Mouse (Mus musculus): ENCODE measurements around the gene Arsg.

The Arsg gene

DNA sequence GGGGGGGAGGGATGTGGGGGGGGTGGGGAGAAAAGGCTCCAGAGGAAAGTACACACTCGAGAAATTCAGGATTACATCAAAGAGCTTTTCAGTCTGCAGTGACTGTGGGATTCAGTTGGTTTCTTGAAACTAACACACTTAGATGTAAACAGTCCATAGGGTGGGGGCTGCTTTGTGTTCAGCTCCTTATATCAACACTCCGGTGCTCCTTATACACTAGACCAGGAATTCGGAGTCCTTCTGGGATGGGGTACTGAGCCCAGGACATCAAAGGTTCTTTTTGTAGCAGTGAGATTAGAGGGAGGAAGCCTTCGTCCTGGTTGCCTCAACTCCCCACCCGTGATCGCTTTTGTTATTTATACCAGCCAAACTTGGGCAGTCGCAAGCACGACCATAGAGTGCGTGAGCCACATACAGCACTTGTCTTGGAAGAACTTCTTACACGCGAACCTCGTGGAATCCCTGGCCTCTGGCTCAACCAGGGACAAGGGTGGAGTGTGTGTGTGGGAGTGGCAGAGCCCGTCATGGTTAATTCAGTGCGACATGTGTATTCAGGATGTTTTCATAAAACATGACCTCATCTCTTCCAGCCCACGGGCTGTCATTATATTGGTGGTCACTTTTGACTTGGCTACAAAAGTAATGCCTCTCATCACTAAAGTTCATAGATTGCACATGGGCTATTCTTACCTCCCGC is 73.3 kb downstream of the Arsg start:
- no peak for DNase-seq

DNA sequence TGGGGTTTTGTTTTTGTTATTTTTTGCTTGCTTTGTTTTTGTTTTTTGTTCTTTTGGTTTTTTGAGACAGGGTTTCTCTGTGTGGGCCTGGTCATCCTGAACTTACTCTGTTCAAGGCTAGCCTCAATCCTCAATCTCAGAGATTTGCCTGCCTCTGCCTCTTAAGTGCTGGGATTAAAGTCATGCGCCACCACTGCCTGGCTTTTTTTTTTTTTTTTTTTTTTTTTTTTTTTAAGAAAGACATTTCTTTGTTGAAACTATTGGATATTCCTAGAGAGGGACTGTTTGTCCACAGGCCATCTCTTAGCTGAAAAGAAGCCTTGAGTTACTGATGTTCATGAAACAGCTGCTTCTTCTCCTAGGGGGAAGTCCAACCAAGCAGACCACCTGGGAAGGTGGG is 74.5 kb downstream of the Arsg start:
- no peak for DNase-seq

- no peak for DNase-seq
These were observed 76.6 kb downstream of the Arsg start for GRCm38 (mm10) chr11:109549599-109550290.

GRCm38 (mm10) chr11:109553921-109554320 is 80.7 kb downstream of the Arsg start:
- no peak for DNase-seq

DNA sequence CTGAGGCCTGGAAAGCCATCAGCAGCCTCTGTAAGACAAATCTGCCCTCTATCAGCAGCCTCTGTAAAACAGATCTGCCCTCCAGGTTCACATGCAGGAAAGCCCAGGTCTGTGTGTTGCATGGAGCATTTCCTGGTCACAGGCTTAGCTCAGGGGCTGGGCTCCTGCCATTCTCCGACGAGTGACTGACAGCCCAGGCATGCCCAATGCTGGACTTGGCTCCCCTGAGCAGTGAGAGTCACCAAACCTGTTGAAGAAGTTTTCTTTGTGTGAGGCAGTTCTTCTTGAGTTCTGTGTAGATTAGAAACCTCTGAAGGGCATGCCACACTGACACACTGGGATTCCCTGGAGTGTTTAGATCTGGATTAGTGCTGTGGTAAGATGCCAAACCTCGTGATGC is 81.3 kb downstream of the Arsg start:
- DNase-seq, result peak in 1 of 2 experiments; percentile 49

- DNase-seq, result peak; percentile 63 to 88
These were observed 83.0 kb downstream of the Arsg start for GRCm38 (mm10) chr11:109556130-109556529.

DNA sequence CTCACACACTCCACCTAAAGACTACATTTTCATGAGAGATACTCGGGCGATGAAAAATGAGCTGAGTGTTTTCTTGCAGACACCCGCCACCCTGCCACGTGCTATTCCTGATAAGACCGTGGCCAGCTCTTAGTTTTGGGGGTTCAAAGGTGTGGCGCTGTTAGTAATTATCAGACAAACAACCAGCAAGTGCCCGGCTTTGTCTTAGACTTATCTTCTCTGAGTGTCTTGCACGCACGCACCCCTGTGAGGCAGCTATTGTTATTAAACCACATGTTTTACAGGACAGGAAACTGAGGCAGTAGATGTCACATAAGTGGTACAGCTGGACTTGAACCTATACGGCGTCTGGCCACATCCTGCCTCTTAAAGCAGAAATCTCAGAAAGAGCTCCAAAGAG is 84.2 kb downstream of the Arsg start:
- DNase-seq, result no peak

GRCm38 (mm10) chr11:109559241-109559640 is 86.1 kb downstream of the Arsg start:
- DNase-seq, result peak; percentile 13 to 49

GRCm38 (mm10) chr11:109560793-109561257 is 87.7 kb downstream of the Arsg start:
- peak; percentile 53 to 68 for DNase-seq

- no peak for DNase-seq
These were observed 88.3 kb downstream of the Arsg start for GRCm38 (mm10) chr11:109561445-109561844.

GRCm38 (mm10) chr11:109563708-109564107 is 90.5 kb downstream of the Arsg start:
- DNase-seq, result no peak

- DNase-seq, result no peak
These were observed 91.5 kb downstream of the Arsg start for GRCm38 (mm10) chr11:109564466-109565214.

DNA sequence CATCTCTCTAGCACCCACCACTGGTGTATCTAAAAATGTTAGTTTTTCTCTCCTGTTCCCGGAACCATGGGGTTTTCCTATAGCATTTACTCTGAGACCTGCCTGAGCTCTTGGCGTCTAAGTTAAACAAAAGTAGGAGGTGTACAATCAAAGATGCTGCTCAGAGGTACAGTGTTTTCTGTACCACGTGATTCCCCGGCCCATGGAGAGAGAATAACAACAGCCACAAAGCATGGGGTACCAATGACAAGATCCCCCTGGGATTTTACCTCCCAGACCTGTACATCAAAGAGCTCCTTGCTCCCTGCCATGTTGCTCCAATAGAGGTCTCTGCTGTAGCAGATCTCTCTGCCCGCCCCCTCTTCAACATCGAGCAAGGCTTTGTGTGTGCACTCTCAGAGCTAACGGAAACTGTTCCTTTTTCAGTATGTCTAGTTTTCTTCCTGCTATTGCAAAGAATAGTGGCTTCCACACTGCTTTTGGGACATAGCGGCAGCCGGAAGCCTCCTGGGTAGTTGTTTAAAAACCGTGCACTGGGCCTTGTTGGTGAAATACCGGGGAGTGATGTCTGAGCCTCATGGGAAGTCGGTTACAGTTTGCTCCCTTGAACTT is 95.9 kb downstream of the Arsg start:
- no peak for DNase-seq

GRCm38 (mm10) chr11:109569809-109570208 is 96.6 kb downstream of the Arsg start:
- no peak for DNase-seq

- no peak for DNase-seq
These were observed 98.9 kb downstream of the Arsg start for GRCm38 (mm10) chr11:109572051-109572450.

DNA sequence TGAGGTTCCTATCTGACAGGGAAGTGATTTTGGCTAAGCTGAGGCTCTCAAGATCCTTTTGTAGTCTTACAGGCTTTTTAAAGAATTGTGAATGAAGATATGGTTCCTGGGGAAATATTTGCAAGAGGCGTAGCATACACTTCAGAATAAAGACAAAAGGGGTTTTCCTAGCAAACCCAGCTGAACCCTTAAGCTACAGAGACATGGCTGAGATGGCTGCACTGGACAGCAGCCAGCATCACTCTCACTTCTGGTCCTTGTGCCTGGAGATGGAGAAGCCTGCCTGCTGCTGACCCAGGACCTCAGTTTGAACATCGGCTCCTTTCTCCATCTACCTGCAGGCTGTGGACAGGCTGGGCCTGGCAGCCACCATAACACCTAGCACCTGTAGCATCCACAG is 101.4 kb downstream of the Arsg start:
- no peak for DNase-seq

GRCm38 (mm10) chr11:109575832-109576231 is 102.7 kb downstream of the Arsg start:
- no peak for DNase-seq

DNA sequence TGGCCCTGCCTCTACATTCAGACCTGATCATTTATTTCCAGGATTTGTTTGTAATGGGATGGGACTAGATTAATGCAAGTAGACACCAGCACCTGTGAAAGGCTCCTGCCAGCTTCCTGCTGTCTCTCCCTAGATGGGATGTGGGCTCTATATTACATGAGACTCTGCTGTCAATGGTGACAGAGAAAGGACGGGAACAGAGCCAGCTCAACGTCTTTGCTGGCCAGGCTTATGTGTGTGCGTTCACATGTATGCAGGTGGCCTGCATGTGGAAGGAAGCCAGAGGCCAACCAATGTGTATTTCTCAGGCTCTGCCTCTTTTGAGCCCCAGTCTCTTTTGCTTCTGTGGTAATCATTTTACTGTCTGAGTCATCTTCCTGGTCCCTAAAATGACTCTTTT is 105.4 kb downstream of the Arsg start:
- DNase-seq, result no peak

DNA sequence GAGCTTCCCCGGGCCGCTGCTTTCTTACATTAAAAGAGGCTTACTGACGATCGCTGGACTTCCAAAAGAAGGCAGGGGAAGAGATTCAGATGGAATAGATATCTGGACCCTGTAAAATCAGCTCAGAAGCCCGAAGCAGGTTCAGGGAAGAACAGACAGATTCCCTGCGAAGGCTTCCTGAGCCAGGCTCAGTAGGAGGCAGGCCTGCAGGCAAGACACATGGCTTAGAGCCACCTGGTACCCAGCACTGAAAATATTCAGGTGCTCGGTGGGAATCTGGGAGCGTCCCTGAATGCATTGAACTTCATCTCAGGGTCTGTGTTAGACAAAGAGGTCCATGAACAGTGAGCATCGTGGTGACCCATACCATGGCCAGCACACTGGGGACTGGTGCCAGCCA is 106.8 kb downstream of the Arsg start:
- DNase-seq, result no peak

GRCm38 (mm10) chr11:109583986-109584385 is 110.8 kb downstream of the Arsg start:
- no peak for DNase-seq

DNA sequence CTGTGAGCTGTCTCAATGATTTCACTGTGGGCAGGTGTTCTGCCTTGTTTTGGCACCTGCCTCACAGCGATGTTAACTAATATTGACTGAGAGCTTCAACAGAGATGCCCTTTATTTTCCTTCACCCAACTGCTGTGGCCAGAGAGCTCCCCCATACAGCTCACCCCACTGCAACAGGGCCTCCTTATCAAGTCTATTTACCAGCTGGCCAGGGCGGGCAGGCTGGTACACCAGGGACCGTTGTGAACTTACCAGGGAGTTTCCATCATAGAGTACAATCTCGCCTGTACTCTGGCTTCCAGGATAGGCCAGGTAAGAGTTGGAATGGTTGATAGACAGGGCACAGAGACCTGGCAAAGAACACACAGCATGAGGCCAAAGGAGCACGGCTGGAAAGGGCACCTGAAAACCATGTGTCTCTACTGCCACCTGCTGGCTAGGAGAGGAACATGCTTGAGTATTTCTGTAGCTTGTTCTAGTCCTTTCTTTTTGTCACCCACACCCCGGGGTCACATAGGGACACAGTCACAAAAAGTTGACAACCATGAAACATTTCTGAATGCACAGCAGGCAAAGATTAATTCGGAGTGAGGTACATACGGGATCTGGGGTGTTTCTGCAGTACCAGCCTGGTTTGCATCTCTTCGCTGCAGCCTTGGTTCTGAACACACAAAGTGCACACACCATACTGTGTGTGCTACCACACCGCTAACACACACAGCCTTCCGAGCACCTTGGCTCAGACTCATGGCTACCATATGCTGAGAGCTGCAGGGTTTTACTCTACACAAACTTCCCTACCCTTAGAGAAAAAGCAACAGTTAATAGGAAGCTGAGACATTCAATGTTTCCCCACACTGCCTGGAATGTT is 111.9 kb downstream of the Arsg start:
- peak; percentile 72 to 77 for DNase-seq

DNA sequence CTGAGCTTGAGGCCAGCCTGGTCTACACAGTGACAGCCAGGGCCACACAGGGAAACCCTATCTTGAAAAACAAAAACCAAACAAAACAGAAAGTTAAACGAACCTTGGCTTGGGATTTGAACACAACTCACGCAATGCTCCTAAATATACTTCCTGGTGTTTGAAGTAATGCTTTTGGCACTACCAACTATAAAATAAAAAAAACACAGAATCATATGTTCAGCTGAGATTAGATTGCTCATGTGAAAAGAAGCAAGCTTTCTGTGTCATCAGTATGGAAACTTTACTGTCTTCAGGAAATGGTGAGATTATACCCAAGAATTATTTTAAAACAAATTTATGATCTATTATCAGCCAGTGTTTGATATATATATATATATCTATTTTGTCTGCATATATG is 113.2 kb downstream of the Arsg start:
- no peak for DNase-seq

Data from kidney, postnatal 25 days (tissue).